Mouse (Mus musculus) intestine, embryonic 14.5 days (tissue): Measurements from ENCODE around the gene Hint2. TPM values are rescaled to one million over a fixed set of nuclear protein-coding genes. Genes with fewer than 3 reads are reported as not detected.

Experiments used
- ATAC-seq: fragments of 200-750 bp; cut with Nextera tagmentation; replicated peaks from 2 replicates; pipeline ENCODE4 v1.8.0; 2017; ENCODE audit warnings: low read depth, moderate number of reproducible peaks, moderate TSS enrichment, moderate library complexity; ENCODE audit not compliant: low FRiP score, low TSS enrichment
- DNase-seq: peaks from one replicate; pipeline ENCODE4 v3.0.0-alpha.2; 2018; ENCODE audit warnings: low spot score
- H3K27ac ChIP-seq: fragments of 300-500 bp; sonication (generic); 2 replicates; pipeline ENCODE4 v1.5.1; 2014; ENCODE audit warnings: low read depth, mild to moderate bottlenecking, control low read depth
- H3K27me3 ChIP-seq: fragments of 300-500 bp; sonication (generic); replicated peaks from 2 replicates; pipeline ENCODE4 v1.6.1; 2014; ENCODE audit warnings: low read length, control low read depth; ENCODE audit not compliant: control insufficient read depth, insufficient read depth
- H3K36me3 ChIP-seq: fragments of 300-500 bp; sonication (generic); 2 replicates; pipeline ENCODE4 v1.6.1; 2014; ENCODE audit warnings: low read length, control low read depth; ENCODE audit not compliant: control insufficient read depth, insufficient read depth
- H3K4me1 ChIP-seq: fragments of 300-500 bp; sonication (generic); replicated peaks from 2 replicates; pipeline ENCODE4 v1.6.1; 2014; ENCODE audit warnings: low read length, control low read depth, mixed read lengths; ENCODE audit not compliant: control insufficient read depth, insufficient read depth
- H3K4me2 ChIP-seq: fragments of 300-500 bp; sonication (generic); 2 replicates; pipeline ENCODE4 v1.6.1; 2014; ENCODE audit warnings: low read length
- H3K4me3 ChIP-seq: fragments of 300-500 bp; sonication (generic); 2 replicates; pipeline ENCODE4 v1.5.1; 2014; ENCODE audit warnings: low read depth, low read length, control low read depth, mixed read lengths
- H3K9ac ChIP-seq: fragments of 300-500 bp; sonication (generic); 2 replicates; pipeline ENCODE4 v1.6.1; 2014; ENCODE audit warnings: mild to moderate bottlenecking, low read length
- H3K9me3 ChIP-seq: fragments of 300-500 bp; sonication (generic); 2 replicates; pipeline ENCODE4 v1.6.1; 2016; ENCODE audit warnings: low read length, control low read depth; ENCODE audit not compliant: control insufficient read depth
- WGBS: fragments of 180-500 bp; shearing (Covaris S2); extraction: QIAGEN DNeasy Blood & Tissue Kit; methylation state at CpG from one replicate; pipeline ENCODE4 v1.1.7; 2014; 5-methylcytosine and 5-hydroxymethylcytosine counted together
- polyA plus RNA-seq: library from polyadenylated mRNA; unstranded; fragments of >200 nt; fragmentation: Nextera tagmentation; extraction: Ambion mirVana; gene quantifications from 2 replicates; pipeline ENCODE4 v1.2.1, GENCODE M21; 2014

The Hint2 gene
- polyA plus RNA-seq, 1 experiment from 2014 or later = 115 TPM

DNA sequence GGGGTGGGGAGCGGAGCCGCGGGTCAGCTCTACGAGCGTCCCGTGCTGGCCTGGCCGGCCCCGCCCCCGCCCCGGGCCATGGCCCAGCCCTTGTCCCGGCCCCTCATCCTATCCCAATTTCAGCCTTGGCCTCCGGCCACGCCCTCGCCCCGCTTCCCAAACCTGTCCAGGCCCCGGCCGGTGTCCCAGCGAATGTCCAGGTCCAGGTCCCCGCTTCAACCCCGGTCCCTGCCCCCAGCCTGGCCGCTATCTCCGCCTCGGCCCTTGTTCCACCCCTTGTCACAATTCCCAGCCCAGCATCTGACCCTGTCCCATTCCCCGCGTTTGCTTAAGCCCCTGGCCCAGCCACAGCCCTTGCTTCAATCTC is 13.1 kb upstream of the Hint2 start:
- H3K4me2 ChIP-seq = peak overlapping the region; percentile 75
- H3K27me3 ChIP-seq = peaks cover 11% of the 10 kb centered on the region
- peak overlapping the region; percentile 88 for H3K9ac ChIP-seq
- no peak for DNase-seq
- H3K4me3 ChIP-seq = peak overlapping the region; percentile 65
- H3K27ac ChIP-seq = peak overlapping the region; percentile 64; the same call in 1 of the 2 replicates
- ATAC-seq = peak; percentile 80
- peaks cover 11% of the 10 kb centered on the region for H3K4me1 ChIP-seq
- no peaks in the 10 kb centered on the region for H3K9me3 ChIP-seq
- WGBS = under 1% methylated on average over 24 of the region's 25 CpGs
- no peaks in the 10 kb centered on the region for H3K36me3 ChIP-seq

GRCm38 (mm10) chr4:43668782-43669427 is 12.6 kb upstream of the Hint2 start, which contains the start of the genes Tmem8b and Fam221b:
Gene Tmem8b (plus strand): TSS chr4:43668971.
Gene Fam221b (minus strand): TSS chr4:43669145.
- Histone ChIP-seq H3K27ac (peak within 1 kb of the TSS; percentile 64; the same call in 1 of the 2 replicates), H3K27me3 (peaks cover 12% of the 10 kb centered on the region), H3K9ac (peak within 1 kb of the TSS; percentile 88), H3K36me3 (no peaks in the 10 kb centered on the region), H3K9me3 (no peaks in the 10 kb centered on the region), H3K4me1 (peaks cover 11% of the 10 kb centered on the region), H3K4me2 (peak within 1 kb of the TSS; percentile 75), H3K4me3 (peak within 1 kb of the TSS; percentile 65)
- DNase-seq = peak; percentile 92
- WGBS = 2% methylated on average over 29 of the region's 41 CpGs
- ATAC-seq = peak; percentile 91

- ATAC-seq (no peak), DNase-seq (no peak)
- Histone ChIP-seq H3K27me3 (peaks cover 26% of the 10 kb centered on the region), H3K4me3 (no peak overlapping the region), H3K9me3 (no peaks in the 10 kb centered on the region), H3K36me3 (no peaks in the 10 kb centered on the region), H3K27ac (no peak overlapping the region), H3K9ac (no peak overlapping the region), H3K4me2 (no peak overlapping the region), H3K4me1 (peaks cover 11% of the 10 kb centered on the region)
- 23% methylated on average over 4 of the region's 4 CpGs for WGBS
Observed at GRCm38 (mm10) chr4:43666412-43666811, 10.1 kb upstream of the Hint2 start.

GRCm38 (mm10) chr4:43657146-43657545 is 880 bp upstream of the Hint2 start:
- Histone ChIP-seq H3K9me3 (no peaks in the 10 kb centered on the region), H3K27me3 (no peaks in the 10 kb centered on the region), H3K36me3 (no peaks in the 10 kb centered on the region), H3K4me3 (peak overlapping the region; percentile 83), H3K4me2 (peak overlapping the region; percentile 85), H3K4me1 (peaks cover 7% of the 10 kb centered on the region), H3K27ac (no peak overlapping the region), H3K9ac (no peak overlapping the region)
- no peak for ATAC-seq
- WGBS = 57% methylated on average over 4 of the region's 4 CpGs
- DNase-seq = no peak

DNA sequence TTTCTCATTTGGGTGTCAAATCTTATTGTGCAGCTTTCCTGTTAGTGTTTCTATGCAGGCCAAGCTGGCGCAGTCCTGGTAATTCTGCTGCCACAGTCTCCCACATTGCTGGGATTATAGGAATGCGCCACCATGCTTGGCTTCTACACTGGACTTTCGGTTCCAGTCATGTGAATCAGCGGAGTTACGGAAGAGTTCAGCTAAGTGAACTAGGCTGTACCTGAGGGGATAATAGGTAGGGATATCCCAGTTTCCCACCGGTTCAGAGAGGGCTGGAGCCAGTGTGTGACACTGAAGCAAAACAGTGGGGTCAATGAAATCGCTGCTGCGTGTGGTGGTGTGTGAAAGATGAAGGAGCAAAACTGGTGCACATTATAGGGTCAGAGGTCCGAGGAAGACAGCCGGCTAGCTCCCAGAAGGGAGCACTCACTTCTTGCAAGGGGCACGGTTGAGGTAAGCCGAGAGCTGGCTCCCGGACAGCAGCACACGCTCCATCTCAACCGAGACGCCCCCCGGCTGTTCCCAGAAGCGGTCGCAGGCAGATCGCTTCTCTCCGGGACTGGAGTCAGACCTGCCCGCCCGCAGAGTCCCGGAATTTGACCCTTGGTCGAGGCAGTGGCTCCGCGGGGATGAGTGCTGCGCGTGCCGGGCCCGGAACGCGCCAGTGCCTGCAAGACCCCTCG is 469 bp downstream of the Hint2 start:
- H3K27me3 ChIP-seq = no peaks in the 10 kb centered on the region
- H3K9me3 ChIP-seq = no peaks in the 10 kb centered on the region
- peak; percentile 34 for ATAC-seq
- H3K4me3 ChIP-seq = peak overlapping the region; percentile 83
- H3K27ac ChIP-seq = peak overlapping the region; percentile 88
- no peak for DNase-seq
- peak overlapping the region; percentile 85 for H3K4me2 ChIP-seq
- H3K9ac ChIP-seq = peak overlapping the region; percentile 76
- WGBS = 6% methylated on average over 33 of the region's 34 CpGs
- no peaks in the 10 kb centered on the region for H3K36me3 ChIP-seq
- peaks cover 7% of the 10 kb centered on the region for H3K4me1 ChIP-seq

DNA sequence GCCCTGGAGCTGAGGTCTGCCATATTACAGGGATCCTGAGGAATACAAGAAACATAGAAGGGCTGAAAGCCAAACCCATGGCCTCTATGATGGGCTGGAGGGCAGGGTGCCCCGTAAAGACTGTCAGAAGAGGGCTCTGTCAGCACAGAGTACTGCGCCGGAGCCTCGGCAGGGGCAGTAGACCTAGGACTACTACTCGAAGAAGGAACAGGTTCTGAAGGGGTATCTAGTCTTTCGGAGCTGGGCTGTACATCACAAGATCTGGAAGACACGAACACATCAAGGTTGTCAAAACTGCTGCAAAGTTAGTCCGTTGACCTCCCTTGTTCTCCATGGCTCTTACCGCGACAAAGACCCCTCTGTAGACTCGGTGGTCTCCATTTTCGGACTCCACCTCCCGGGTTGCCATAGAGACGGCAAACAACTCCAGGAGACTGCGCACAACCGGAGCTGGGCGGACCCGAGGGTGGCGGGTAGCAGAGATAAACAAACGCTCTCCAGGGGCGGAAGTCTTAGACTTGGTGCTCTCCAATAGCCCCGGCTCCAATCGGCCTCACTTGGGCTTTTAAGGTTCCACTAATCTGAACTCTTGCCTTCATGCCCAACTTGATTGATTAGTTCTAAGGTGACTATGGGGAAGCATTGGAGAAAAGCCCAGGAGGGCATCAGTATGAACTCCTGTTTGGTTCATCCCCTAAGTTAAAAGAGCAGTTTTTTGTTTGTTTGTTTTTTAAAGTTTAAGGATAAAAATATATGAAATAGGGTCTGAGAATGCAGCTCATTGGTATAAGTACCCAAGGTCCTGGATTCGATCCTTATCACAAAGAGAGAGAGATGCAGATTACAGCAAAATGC is 2.9 kb downstream of the Hint2 start, which contains the start of gene Spag8:
Spag8 (minus strand) TSS at position 434 of the 855 bp plus-strand sequence.
- H3K27ac ChIP-seq = no peak within 1 kb of the TSS
- peaks cover 7% of the 10 kb centered on the region for H3K4me1 ChIP-seq
- H3K36me3 ChIP-seq = 0 out of 2 replicates have a peak, but pooled peaks cover 4% of the 10 kb centered on the region
- peak; percentile 69 for DNase-seq
- 20% methylated on average over 24 of the region's 24 CpGs for WGBS
- H3K4me3 ChIP-seq = peak within 1 kb of the TSS; percentile 22
- peaks cover 7% of the 10 kb centered on the region for H3K9me3 ChIP-seq
- no peak for ATAC-seq
- H3K4me2 ChIP-seq = peak within 1 kb of the TSS; percentile 45
- H3K9ac ChIP-seq = no peak within 1 kb of the TSS
- H3K27me3 ChIP-seq = no peaks in the 10 kb centered on the region

DNA sequence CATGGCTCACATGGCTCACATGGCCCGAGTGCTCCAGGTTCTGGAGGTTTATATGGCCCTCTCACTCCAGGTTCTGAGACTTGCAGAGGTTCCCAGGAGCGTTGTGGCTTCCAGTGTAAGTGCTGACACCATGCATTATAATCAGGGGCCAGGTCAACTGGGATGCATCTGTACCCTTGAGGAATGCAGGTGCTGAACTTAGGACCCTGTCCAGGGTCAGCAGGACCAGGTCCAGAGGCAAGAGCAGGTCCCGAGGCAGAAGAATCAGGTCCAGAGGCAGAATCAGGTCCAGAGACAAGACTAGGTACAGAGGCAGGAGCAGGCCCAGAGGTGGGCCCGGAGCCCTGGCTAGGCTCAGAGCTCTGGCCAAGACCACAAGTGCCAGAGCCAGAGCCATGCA is 3.5 kb downstream of the Hint2 start:
- Histone ChIP-seq H3K4me1 (peaks cover 7% of the 10 kb centered on the region), H3K27me3 (no peaks in the 10 kb centered on the region), H3K36me3 (0 out of 2 replicates have a peak, but pooled peaks cover 5% of the 10 kb centered on the region), H3K4me3 (no peak overlapping the region), H3K9me3 (peaks cover 7% of the 10 kb centered on the region), H3K9ac (no peak overlapping the region), H3K27ac (no peak overlapping the region), H3K4me2 (no peak overlapping the region)
- ATAC-seq (no peak), DNase-seq (no peak)
- 87% methylated on average over 4 of the region's 4 CpGs for WGBS

- 95% methylated on average over 3 of the region's 3 CpGs for WGBS
- H3K4me1 ChIP-seq = no peaks in the 10 kb centered on the region; the same call in 1 of the 2 replicates
- H3K27me3 ChIP-seq = no peaks in the 10 kb centered on the region
- DNase-seq (no peak), ATAC-seq (no peak)
- no peak overlapping the region for H3K4me2 ChIP-seq
- no peak overlapping the region for H3K4me3 ChIP-seq
- 0 out of 2 replicates have a peak, but pooled peaks cover 12% of the 10 kb centered on the region for H3K36me3 ChIP-seq
- peaks cover 7% of the 10 kb centered on the region for H3K9me3 ChIP-seq
- no peak overlapping the region for H3K9ac ChIP-seq
- H3K27ac ChIP-seq = no peak overlapping the region
Observed at GRCm38 (mm10) chr4:43649783-43650182, 6.5 kb downstream of the Hint2 start.
